ENCODE assay signal across 26 mouse cellular contexts in genomic region chr9:121254761-121255160, GRCm38 (mm10). TPM values are rescaled to one million over a fixed set of nuclear protein-coding genes. Genes with fewer than 3 reads are reported as not detected.
DNase-seq lines count a peak whose midpoint lies in the region; ATAC-seq lines count a peak whose summit lies in the region.
"Had no signal": no experiment of that assay in that cellular context is flagged by ENCODE, and none has a peak within 500 bp of the region (broad histone marks: within the 10 kb centered on the region; RNA-seq: fewer than 3 reads in every experiment).

No protein-coding gene starts in this region.

- H3K36me3 ChIP-seq in heart, embryonic 12.5 days = no peaks in the 10 kb centered on the region
- H3K36me3 ChIP-seq: lung, embryonic 15.5 days; midbrain, embryonic 15.5 days had no signal

- no peak overlapping the region for H3K9ac ChIP-seq in heart, embryonic 12.5 days
- H3K9ac ChIP-seq: embryonic facial prominence, embryonic 12.5 days; hindbrain, embryonic 12.5 days; intestine, embryonic 15.5 days; limb, embryonic 13.5 days; lung, embryonic 15.5 days; midbrain, embryonic 15.5 days; neural tube, embryonic 15.5 days had no signal

- no peaks in the 10 kb centered on the region for H3K27me3 ChIP-seq in heart, embryonic 12.5 days (replicated peaks)
- H3K27me3 ChIP-seq: embryonic facial prominence, embryonic 12.5 days; hindbrain, embryonic 12.5 days; intestine, embryonic 15.5 days; limb, embryonic 13.5 days; lung, embryonic 15.5 days; midbrain, embryonic 15.5 days; neural tube, embryonic 15.5 days had no signal

- ATAC-seq in heart, embryonic 12.5 days (ENCODE audit: insufficient number of reproducible peaks, low FRiP score) = no peak
- ATAC-seq: forebrain, embryonic 14.5 days; hindbrain, postnatal 0 days; intestine, embryonic 15.5 days; midbrain, embryonic 15.5 days had no signal

- H3K9me3 ChIP-seq in heart, embryonic 12.5 days (replicated peaks) = no peaks in the 10 kb centered on the region
- H3K9me3 ChIP-seq: embryonic facial prominence, embryonic 12.5 days; hindbrain, embryonic 12.5 days; intestine, embryonic 15.5 days; limb, embryonic 13.5 days; lung, embryonic 15.5 days; midbrain, embryonic 10.5 days; midbrain, embryonic 15.5 days; neural tube, embryonic 15.5 days had no signal

- no peak overlapping the region for H3K4me2 ChIP-seq in heart, embryonic 12.5 days
- H3K4me2 ChIP-seq: embryonic facial prominence, embryonic 12.5 days; heart, embryonic 11.5 days; hindbrain, embryonic 12.5 days; intestine, embryonic 15.5 days; limb, embryonic 13.5 days; liver, embryonic 11.5 days; lung, embryonic 15.5 days; midbrain, embryonic 15.5 days; neural tube, embryonic 15.5 days had no signal

- no peak overlapping the region for H3K27ac ChIP-seq in heart, embryonic 12.5 days (ENCODE audit: poor library complexity, severe bottlenecking)
- H3K27ac ChIP-seq: embryonic facial prominence, embryonic 12.5 days; hindbrain, embryonic 12.5 days; hindbrain, postnatal 0 days; intestine, embryonic 15.5 days; kidney, postnatal 0 days; limb, embryonic 13.5 days; lung, embryonic 15.5 days; midbrain, embryonic 10.5 days; midbrain, embryonic 15.5 days; neural tube, embryonic 15.5 days had no signal

- WGBS in heart, embryonic 12.5 days = 88% methylated on average over 13 of the region's 13 CpGs

- no peaks in the 10 kb centered on the region for H3K4me1 ChIP-seq in heart, embryonic 12.5 days (replicated peaks)
- H3K4me1 ChIP-seq: embryonic facial prominence, embryonic 12.5 days; hindbrain, embryonic 12.5 days; intestine, embryonic 15.5 days; limb, embryonic 13.5 days; lung, embryonic 15.5 days; midbrain, embryonic 10.5 days; midbrain, embryonic 15.5 days; neural tube, embryonic 15.5 days had no signal

- peak; percentile 84 for DNase-seq in heart, adult 11 months
- DNase-seq in layer of hippocampus, adult 11-12 months (ENCODE audit: low spot score) = peak; percentile 1
- no peak for DNase-seq in layer of hippocampus, adult 9-11 months
- peak; percentile 1 for DNase-seq in urinary bladder, postnatal 14 days (ENCODE audit: low spot score)
- no peak for DNase-seq in urinary bladder, postnatal 25 days (ENCODE audit: low spot score)
- DNase-seq: adrenal gland, postnatal 25 days; B cell, adult 2 months; cerebellum, adult 11-12 months; cerebellum, adult 9-11 months; embryo, embryonic 11 days; kidney, adult 2 months; retina, postnatal 1 day had no signal

- no peak overlapping the region for H3K4me3 ChIP-seq in heart, embryonic 12.5 days
- H3K4me3 ChIP-seq: embryonic facial prominence, embryonic 12.5 days; hindbrain, embryonic 12.5 days; intestine, embryonic 15.5 days; limb, embryonic 13.5 days; lung, embryonic 15.5 days; midbrain, embryonic 10.5 days; midbrain, embryonic 15.5 days; neural tube, embryonic 15.5 days had no signal

RNA-seq across cellular contexts. Expression of gene Ulk4, which starts 22.2 kb away (rescaled TPM):
- polyA plus RNA-seq in heart, embryonic 12.5 days (2016; fragmentation: Nextera tagmentation; extraction: Ambion mirVana) = 97.4 and 111 TPM in 2 replicates

RNA-seq across cellular contexts. Expression of gene Trak1, which starts 42.5 kb away (rescaled TPM):
- 37.3 and 42.0 TPM in 2 replicates for polyA plus RNA-seq in heart, embryonic 12.5 days (2016; fragmentation: Nextera tagmentation; extraction: Ambion mirVana)

Comparison
In these comparisons a context has a peak if more than half of its experiments do, and no peak if none do; other contexts are left out.
1. DNase-seq: peak in heart, adult 11 months (single experiment), layer of hippocampus, adult 11-12 months (single experiment) and urinary bladder, postnatal 14 days (single experiment); none in layer of hippocampus, adult 9-11 months (single experiment) and urinary bladder, postnatal 25 days (single experiment).